Mouse (Mus musculus) midbrain, embryonic 14.5 days (tissue): ENCODE results near the gene Sycn. TPM values are rescaled to one million over a fixed set of nuclear protein-coding genes. Genes with fewer than 3 reads are reported as not detected.
A peak's percentile ranks its signal among the peaks of the same experiment; 100 is the strongest.

Experiments used
- ATAC-seq: fragments of 200-750 bp; cut with Nextera tagmentation; 2 replicates; pipeline ENCODE4 v1.8.0; 2017; ENCODE audit warnings: moderate number of reproducible peaks, moderate library complexity; ENCODE audit not compliant: low FRiP score, low TSS enrichment
- DNase-seq: peaks from one replicate; pipeline ENCODE4 v3.0.0-alpha.2; 2015
- H3K27ac ChIP-seq: fragments of 300-500 bp; sonication (generic); replicated peaks from 2 replicates; pipeline ENCODE4 v1.5.1; 2014; ENCODE audit warnings: mild to moderate bottlenecking, low read depth, low read length, moderate library complexity
- H3K27me3 ChIP-seq: fragments of 300-500 bp; sonication (generic); 2 replicates; pipeline ENCODE4 v1.6.1; 2014; ENCODE audit warnings: low read length, control low read depth, mixed read lengths; ENCODE audit not compliant: control insufficient read depth, insufficient read depth
- H3K36me3 ChIP-seq: fragments of 300-500 bp; sonication (generic); 2 replicates; pipeline ENCODE4 v1.6.1; 2014; ENCODE audit warnings: low read length, control low read depth; ENCODE audit not compliant: control insufficient read depth, insufficient read depth
- H3K4me1 ChIP-seq: fragments of 300-500 bp; sonication (generic); 2 replicates; pipeline ENCODE4 v1.6.1; 2014; ENCODE audit warnings: mild to moderate bottlenecking, antibody characterized with exemption, low read length, control low read depth; ENCODE audit not compliant: control insufficient read depth, insufficient read depth
- H3K4me2 ChIP-seq: fragments of 300-500 bp; sonication (generic); 2 replicates; pipeline ENCODE4 v1.6.1; 2014; ENCODE audit warnings: mild to moderate bottlenecking, low read length, moderate library complexity
- H3K4me3 ChIP-seq: fragments of 300-500 bp; sonication (generic); replicated peaks from 2 replicates; pipeline ENCODE4 v1.5.1; 2014; ENCODE audit warnings: low read depth, low read length
- H3K9ac ChIP-seq: fragments of 300-500 bp; sonication (generic); replicated peaks from 2 replicates; pipeline ENCODE4 v1.6.1; 2014; ENCODE audit warnings: mild to moderate bottlenecking, low read length, moderate library complexity
- H3K9me3 ChIP-seq: fragments of 300-500 bp; sonication (generic); 2 replicates; pipeline ENCODE4 v1.6.1; 2016; ENCODE audit warnings: low read length, control low read depth, mixed read lengths; ENCODE audit not compliant: control insufficient read depth
- WGBS: fragments of 180-500 bp; shearing (Covaris S2); extraction: QIAGEN DNeasy Blood & Tissue Kit; methylation state at CpG from one replicate; pipeline ENCODE4 v1.1.7; 2014; 5-methylcytosine and 5-hydroxymethylcytosine counted together
- microRNA-seq: library from miRNA; unstranded; fragments of <30 nt; microRNA quantifications from one replicate; pipeline ENCODE4, GENCODE M21; 2016
- polyA plus RNA-seq: library from polyadenylated mRNA; unstranded; fragments of >200 nt; fragmentation: Nextera tagmentation; extraction: Ambion mirVana; gene quantifications from 2 replicates; pipeline ENCODE4 v1.2.1, GENCODE M21; 2014

Gene Sycn
- polyA plus RNA-seq, 1 experiment from 2014 or later, result not detected

DNA sequence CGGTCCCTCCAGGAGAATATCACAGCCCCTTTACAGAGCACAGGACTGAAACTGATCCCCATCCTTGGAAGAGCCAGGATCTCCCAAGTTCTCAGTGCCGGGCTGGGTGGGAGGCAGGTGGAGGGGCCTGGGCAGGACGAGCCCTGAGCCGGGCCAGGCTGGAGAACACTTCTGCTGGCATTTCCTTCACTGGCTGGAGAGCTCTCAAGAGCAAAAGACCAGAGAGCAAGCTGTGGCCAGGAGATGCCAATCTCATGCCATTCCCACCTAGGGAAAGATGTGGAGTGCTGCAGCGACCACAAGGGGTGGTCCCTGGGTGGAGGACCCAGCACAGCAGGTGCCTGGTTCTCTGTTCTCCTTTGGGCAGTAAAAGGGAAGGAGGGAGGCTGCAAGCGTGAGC, 44.3 kb downstream of the Sycn start:
- no peak overlapping the region for H3K27ac ChIP-seq

DNA sequence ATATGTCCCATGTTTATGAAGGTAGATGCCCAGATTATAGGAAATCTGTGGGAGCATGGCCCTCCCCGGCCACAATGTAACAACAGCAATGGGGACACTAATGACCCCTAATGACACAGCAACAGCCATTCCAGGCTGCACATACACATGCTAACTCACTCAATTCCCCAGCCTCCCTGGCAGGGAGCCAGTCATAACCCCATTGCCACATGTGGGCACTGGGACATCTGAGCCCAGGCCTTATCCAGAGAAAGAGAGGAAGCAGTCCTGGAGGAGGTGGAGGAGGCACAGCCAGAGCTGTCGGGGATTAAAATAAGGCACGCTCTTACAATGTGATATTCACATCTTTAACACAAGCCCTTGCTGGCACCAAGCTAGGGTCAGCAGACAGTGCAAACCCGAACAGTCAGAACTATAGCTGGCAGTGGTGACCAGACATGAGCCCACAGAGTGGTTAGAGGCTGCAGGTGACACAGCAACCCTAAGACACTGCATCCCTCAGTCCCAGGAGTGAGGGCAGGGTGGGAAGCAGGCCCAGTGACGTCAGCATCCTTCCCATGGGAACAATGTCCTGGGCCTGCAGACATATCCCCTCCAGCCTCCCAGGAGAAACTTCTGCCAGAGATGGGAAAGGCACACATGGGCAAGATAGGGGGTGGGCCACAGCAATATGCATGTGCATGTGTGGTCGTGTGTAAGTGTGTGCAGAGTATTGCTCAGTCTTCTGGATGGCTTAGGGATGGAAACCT, 46.2 kb downstream of the Sycn start:
- no peaks in the 10 kb centered on the region for H3K4me1 ChIP-seq
- ATAC-seq (no peak), DNase-seq (peak; percentile 35)
- H3K4me2 ChIP-seq, result no peak overlapping the region
- H3K4me3 ChIP-seq, result no peak overlapping the region
- H3K9me3 ChIP-seq, result no peaks in the 10 kb centered on the region
- H3K9ac ChIP-seq, result no peak overlapping the region
- H3K27ac ChIP-seq, result 0 out of 2 replicates have a peak overlapping the region, but pooled peaks have one; percentile 5
- no peaks in the 10 kb centered on the region for H3K36me3 ChIP-seq
- no peaks in the 10 kb centered on the region for H3K27me3 ChIP-seq
- WGBS, result 58% methylated on average over 6 of the region's 6 CpGs

More for the DNA sequence above, 44.3 kb downstream of the Sycn start:
- DNase-seq, result no peak
- H3K4me3 ChIP-seq, result no peak overlapping the region
- 89% methylated on average over 6 of the region's 6 CpGs for WGBS
- H3K4me1 ChIP-seq, result no peaks in the 10 kb centered on the region
- no peaks in the 10 kb centered on the region for H3K27me3 ChIP-seq
- no peak overlapping the region for H3K4me2 ChIP-seq
- H3K9me3 ChIP-seq, result no peaks in the 10 kb centered on the region
- H3K36me3 ChIP-seq, result no peaks in the 10 kb centered on the region
- no peak for ATAC-seq
- H3K9ac ChIP-seq, result no peak overlapping the region

DNA sequence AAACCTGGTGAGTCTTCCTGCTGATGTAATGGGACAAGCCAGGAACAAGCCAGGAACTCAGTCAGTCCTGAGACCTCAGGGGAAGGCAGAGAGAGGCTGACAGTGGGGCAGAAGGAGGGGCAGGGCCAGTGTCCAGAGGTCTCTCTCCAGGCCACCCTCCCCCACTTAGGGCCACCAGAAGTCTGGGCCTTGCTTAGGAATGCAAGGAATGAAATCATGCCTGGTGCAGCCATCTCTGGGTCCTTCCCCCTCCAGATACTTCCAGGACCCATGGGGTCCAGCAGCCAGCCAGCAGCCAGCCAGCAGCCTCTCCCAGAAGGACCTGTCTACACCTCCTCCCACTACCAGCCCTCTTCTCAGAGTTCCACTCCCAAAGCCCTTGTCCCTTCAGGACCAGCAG, 47.0 kb downstream of the Sycn start:
- no peak for DNase-seq
- Histone ChIP-seq H3K27me3 (no peaks in the 10 kb centered on the region), H3K9ac (no peak overlapping the region), H3K4me3 (no peak overlapping the region), H3K36me3 (no peaks in the 10 kb centered on the region), H3K4me1 (no peaks in the 10 kb centered on the region), H3K4me2 (no peak overlapping the region), H3K9me3 (no peaks in the 10 kb centered on the region), H3K27ac (0 out of 2 replicates have a peak overlapping the region, but pooled peaks have one; percentile 5)
- ATAC-seq, result no peak

Small RNA genes within 50 kb of the gene (microRNA-seq; reads per million reads assigned to microRNA genes)
- gene Mir7049, result 1.0 reads per million

Other genes starting within 250 kb of the Sycn start
- 0.28 and 1.8 TPM in 2 replicates for gene Selenov, start 249.7 kb upstream of the Sycn start, polyA plus RNA-seq
- gene Dll3, start 238.6 kb upstream of the Sycn start, polyA plus RNA-seq, result 24.1 and 32.2 TPM in 2 replicates
- gene Timm50, start 228.8 kb upstream of the Sycn start, polyA plus RNA-seq, result 136 and 138 TPM in 2 replicates
- gene Supt5, start 202.1 kb upstream of the Sycn start, polyA plus RNA-seq, result 62.6 and 80.6 TPM in 2 replicates
- gene Rps16, start 190.2 kb upstream of the Sycn start, polyA plus RNA-seq, result 580 and 617 TPM in 2 replicates
- gene Plekhg2, start 168.3 kb upstream of the Sycn start, polyA plus RNA-seq, result 17.7 and 22.9 TPM in 2 replicates
- 1.8 and 3.4 TPM in 2 replicates for gene Zfp36, start 160.6 kb upstream of the Sycn start, polyA plus RNA-seq
- gene Med29, start 148.2 kb upstream of the Sycn start, polyA plus RNA-seq, result 38.3 and 47.9 TPM in 2 replicates
- 78.0 and 81.9 TPM in 2 replicates for gene Paf1, start 147.9 kb upstream of the Sycn start, polyA plus RNA-seq
- 1.7 and 5.1 TPM in 2 replicates for gene Gmfg, start 103.4 kb upstream of the Sycn start, polyA plus RNA-seq
- 18.3 and 19.9 TPM in 2 replicates for gene Lrfn1, start 88.9 kb upstream of the Sycn start, polyA plus RNA-seq
- gene Ifnl2, start 30.4 kb upstream of the Sycn start, polyA plus RNA-seq, result not detected in 2 replicates
- gene Ifnl3, start 18.0 kb upstream of the Sycn start, polyA plus RNA-seq, result not detected in 2 replicates
- gene Nccrp1, start 6.4 kb downstream of the Sycn start, polyA plus RNA-seq, result 0.13 TPM in 1 of 2 replicates, not detected in the other
- 27.2 and 29.5 TPM in 2 replicates for gene Samd4b, start 57.3 kb downstream of the Sycn start, polyA plus RNA-seq
- gene Pak4, start 57.3 kb downstream of the Sycn start, polyA plus RNA-seq, result 12.3 and 15.6 TPM in 2 replicates
- gene Acp7, start 90.4 kb downstream of the Sycn start, polyA plus RNA-seq, result not detected in 2 replicates
- 7.8 and 10.6 TPM in 2 replicates for gene Fbxo27, start 152.0 kb downstream of the Sycn start, polyA plus RNA-seq
- 1.6 and 2.9 TPM in 2 replicates for gene Fbxo17, start 175.9 kb downstream of the Sycn start, polyA plus RNA-seq
- gene Mrps12, start 200.9 kb downstream of the Sycn start, polyA plus RNA-seq, result 108 and 128 TPM in 2 replicates
- 16.8 TPM in 2 replicates for gene Sars2, start 201.1 kb downstream of the Sycn start, polyA plus RNA-seq
- gene Ccer2, start 215.3 kb downstream of the Sycn start, polyA plus RNA-seq, result 0.22 TPM in 1 of 2 replicates, not detected in the other
- gene Sirt2, start 225.8 kb downstream of the Sycn start, polyA plus RNA-seq, result 104 and 110 TPM in 2 replicates
- 55.9 and 66.2 TPM in 2 replicates for gene Nfkbib, start 226.6 kb downstream of the Sycn start, polyA plus RNA-seq
- gene Rinl, start 248.1 kb downstream of the Sycn start, polyA plus RNA-seq, result 1.1 and 2.4 TPM in 2 replicates